Mouse (Mus musculus): Measurements from ENCODE around the gene Cep164. TPM values are rescaled to one million over a fixed set of nuclear protein-coding genes. Genes with fewer than 3 reads are reported as not detected.
"Not testable (repeated sequence)": the region's sequence is repeated elsewhere in the genome, so short reads cannot be mapped to it uniquely, and the experiment has no call there.

The Cep164 gene
- polyA plus RNA-seq, 1 experiment from 2014 or later, result 6.1 TPM

DNA sequence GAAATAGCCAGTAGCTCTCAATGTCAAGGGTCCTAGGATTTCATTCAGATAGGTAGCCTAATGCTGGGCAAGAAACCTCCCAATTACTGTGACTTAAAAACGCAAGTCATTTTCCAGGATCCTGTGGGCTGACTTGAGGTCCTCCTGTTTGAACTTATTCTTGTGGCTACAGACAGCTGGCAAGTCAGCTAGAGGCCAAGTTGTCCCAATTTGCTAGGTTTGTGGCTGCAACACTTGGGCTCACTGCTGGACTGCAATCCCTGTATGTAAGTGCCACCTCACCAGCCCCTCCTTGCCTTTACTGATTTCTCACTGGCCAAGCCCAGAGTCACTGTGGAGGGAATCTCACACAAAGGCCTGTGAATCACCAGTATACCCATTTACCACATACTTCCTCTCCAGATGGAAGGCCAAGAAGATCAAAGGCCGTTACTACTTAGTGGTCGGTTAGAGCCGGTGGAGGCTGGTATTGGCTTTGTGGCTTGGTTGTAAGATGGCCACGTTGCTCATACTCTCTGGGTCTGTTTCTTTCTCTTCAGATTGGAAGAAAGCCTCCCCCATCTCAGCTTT is 18.5 kb upstream of the Cep164 start:
- no peak overlapping the region for H3K4me2 ChIP-seq (ENCODE audit: low read depth, low read length)
- no peak overlapping the region for H3K9ac ChIP-seq (replicated peaks)
- H3K4me3 ChIP-seq (ENCODE audit: low read depth, low read length), result no peak overlapping the region
- H3K27me3 ChIP-seq (ENCODE audit: insufficient read depth, low read length), result no peaks in the 10 kb centered on the region
- H3K4me1 ChIP-seq (ENCODE audit: insufficient read depth), result peaks cover 70% of the 10 kb centered on the region
- TF ChIP-seq CTCF (IDR thresholded peaks at IDR 0.05; ENCODE audit: low read depth) (no peak), EP300 (IDR thresholded peaks at IDR 0.05; ENCODE audit: low read depth) (no peak)
- H3K27ac ChIP-seq (ENCODE audit: low read depth), result 0 out of 2 replicates have a peak overlapping the region, but pooled peaks have one; percentile 31
- DNase-seq (no peak), ATAC-seq (no peak)
- no peaks in the 10 kb centered on the region; the same call in 1 of the 2 replicates for H3K36me3 ChIP-seq (replicated peaks; ENCODE audit: insufficient read depth, low read length)
- WGBS (ENCODE audit: insufficient replicate concordance), result 36% methylated on average over 5 of the region's 5 CpGs
- H3K9me3 ChIP-seq (ENCODE audit: low read length), result no peaks in the 10 kb centered on the region

DNA sequence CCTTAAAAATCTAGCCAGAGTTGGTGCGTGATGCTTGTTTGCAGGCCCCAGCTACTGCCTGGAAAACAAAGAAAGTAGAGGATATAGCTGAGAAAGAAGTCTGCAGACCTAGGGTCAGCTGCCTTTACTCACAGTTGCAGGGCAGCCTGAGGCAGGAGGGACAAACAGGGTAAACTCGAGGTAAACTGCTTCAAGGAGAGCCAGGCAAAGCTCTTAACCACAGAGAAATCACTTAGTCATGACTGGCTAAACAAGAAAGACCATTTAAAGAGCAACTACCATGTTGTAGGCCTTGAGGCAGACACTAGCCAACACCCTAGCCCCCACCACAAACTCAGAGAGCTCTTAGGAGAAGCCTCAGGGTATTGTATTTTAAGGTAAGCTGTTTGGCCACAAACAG is 17.7 kb upstream of the Cep164 start:
- not testable (repeated sequence) for H3K36me3 ChIP-seq (replicated peaks; ENCODE audit: insufficient read depth, low read length); H3K27ac ChIP-seq (ENCODE audit: low read depth); ATAC-seq; H3K4me3 ChIP-seq (ENCODE audit: low read depth, low read length); H3K9ac ChIP-seq (replicated peaks); DNase-seq; H3K9me3 ChIP-seq (ENCODE audit: low read length); H3K4me2 ChIP-seq (ENCODE audit: low read depth, low read length); H3K27me3 ChIP-seq (ENCODE audit: insufficient read depth, low read length)
- WGBS (ENCODE audit: insufficient replicate concordance), result 48% methylated on average over 2 of the region's 2 CpGs
- peaks cover 68% of the 10 kb centered on the region for H3K4me1 ChIP-seq (ENCODE audit: insufficient read depth)

DNA sequence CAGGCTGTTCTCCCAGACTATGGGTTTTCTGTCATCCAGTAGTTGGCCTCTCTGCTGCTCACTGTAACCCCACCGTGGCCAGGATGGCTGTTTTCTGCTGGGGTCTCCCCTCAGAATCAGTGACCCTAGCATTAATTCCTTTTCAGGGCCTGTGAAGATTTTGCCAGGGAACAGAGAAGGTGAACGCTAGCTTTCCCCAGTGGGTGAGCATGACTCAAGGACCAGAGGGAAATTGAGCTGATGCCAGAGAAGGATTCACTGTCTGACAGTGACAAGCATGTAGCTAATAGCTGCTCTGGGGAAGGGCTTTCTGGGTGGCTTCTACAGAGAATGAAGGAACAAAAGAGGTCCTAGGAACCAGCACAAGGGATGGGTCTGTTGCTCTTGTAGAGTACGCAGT is 17.1 kb upstream of the Cep164 start:
- no peak overlapping the region for H3K4me3 ChIP-seq (ENCODE audit: low read depth, low read length)
- H3K4me1 ChIP-seq (ENCODE audit: insufficient read depth), result peaks cover 69% of the 10 kb centered on the region
- no peak overlapping the region for H3K9ac ChIP-seq (replicated peaks)
- no peaks in the 10 kb centered on the region for H3K9me3 ChIP-seq (ENCODE audit: low read length)
- no peak for TF ChIP-seq CTCF (IDR thresholded peaks at IDR 0.05; ENCODE audit: low read depth)
- no peak for TF ChIP-seq EP300 (IDR thresholded peaks at IDR 0.05; ENCODE audit: low read depth)
- no peak overlapping the region for H3K4me2 ChIP-seq (ENCODE audit: low read depth, low read length)
- ATAC-seq, result no peak
- H3K36me3 ChIP-seq (replicated peaks; ENCODE audit: insufficient read depth, low read length), result no peaks in the 10 kb centered on the region; the same call in 1 of the 2 replicates
- H3K27me3 ChIP-seq (ENCODE audit: insufficient read depth, low read length), result no peaks in the 10 kb centered on the region
- WGBS (ENCODE audit: insufficient replicate concordance), result 74% methylated on average over 3 of the region's 3 CpGs
- H3K27ac ChIP-seq (ENCODE audit: low read depth), result no peak overlapping the region
- no peak for DNase-seq

DNA sequence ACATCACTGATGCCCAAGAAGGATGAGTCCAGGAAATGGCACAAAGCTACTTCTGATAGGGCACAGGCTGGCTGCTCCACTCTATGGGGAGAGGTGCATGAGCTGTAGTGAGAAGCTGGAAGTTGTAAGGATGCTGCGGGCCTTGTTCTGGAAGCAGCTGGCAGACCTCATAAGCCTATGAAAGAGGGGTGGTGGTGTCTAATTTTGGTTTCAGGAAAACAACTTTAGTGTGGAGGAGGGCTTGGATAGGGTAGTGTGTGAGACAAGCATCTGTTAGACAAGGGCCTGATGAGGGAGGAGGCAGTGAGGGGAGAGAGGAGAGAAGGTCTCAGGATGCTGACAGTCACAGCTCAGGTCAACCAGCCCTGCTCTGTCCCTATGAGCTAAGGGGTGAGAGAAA is 15.3 kb upstream of the Cep164 start:
- no peak for TF ChIP-seq CTCF (IDR thresholded peaks at IDR 0.05; ENCODE audit: low read depth)
- no peak for TF ChIP-seq EP300 (IDR thresholded peaks at IDR 0.05; ENCODE audit: low read depth)
- H3K4me2 ChIP-seq (ENCODE audit: low read depth, low read length), result no peak overlapping the region
- WGBS (ENCODE audit: insufficient replicate concordance), result 86% methylated on average over 1 of the region's 1 CpGs
- no peak overlapping the region for H3K4me3 ChIP-seq (ENCODE audit: low read depth, low read length)
- H3K27ac ChIP-seq (ENCODE audit: low read depth), result no peak overlapping the region
- H3K9ac ChIP-seq (replicated peaks), result no peak overlapping the region
- H3K4me1 ChIP-seq (ENCODE audit: insufficient read depth), result peaks cover 54% of the 10 kb centered on the region
- DNase-seq (no peak), ATAC-seq (no peak)
- no peaks in the 10 kb centered on the region for H3K27me3 ChIP-seq (ENCODE audit: insufficient read depth, low read length)
- H3K9me3 ChIP-seq (ENCODE audit: low read length), result no peaks in the 10 kb centered on the region
- no peaks in the 10 kb centered on the region; the same call in 1 of the 2 replicates for H3K36me3 ChIP-seq (replicated peaks; ENCODE audit: insufficient read depth, low read length)

DNA sequence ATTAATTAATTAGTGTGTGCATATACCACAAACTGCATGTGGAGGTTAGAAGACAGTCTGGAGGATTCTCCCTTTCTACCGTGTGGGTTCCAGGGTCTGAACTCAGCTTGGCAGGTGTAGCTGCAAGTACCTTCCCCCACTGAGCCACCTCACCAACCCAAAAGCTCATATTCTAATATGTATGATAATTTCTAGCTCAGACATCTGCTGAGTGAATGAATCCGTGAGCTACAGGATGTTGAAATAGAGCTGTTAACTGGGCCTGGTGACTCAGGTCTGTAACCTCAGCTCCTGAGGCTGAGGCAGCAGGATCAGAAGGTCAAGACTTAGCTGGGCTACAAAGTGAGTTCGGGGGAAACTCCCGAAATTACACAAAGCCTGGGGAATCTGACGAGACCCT is 14.5 kb upstream of the Cep164 start:
- no peak overlapping the region for H3K9ac ChIP-seq (replicated peaks)
- 58% methylated on average over 5 of the region's 5 CpGs for WGBS (ENCODE audit: insufficient replicate concordance)
- no peak overlapping the region for H3K27ac ChIP-seq (ENCODE audit: low read depth)
- no peak overlapping the region for H3K4me3 ChIP-seq (ENCODE audit: low read depth, low read length)
- DNase-seq, result no peak
- peaks cover 48% of the 10 kb centered on the region for H3K4me1 ChIP-seq (ENCODE audit: insufficient read depth)
- no peak for ATAC-seq
- no peak for TF ChIP-seq CTCF (IDR thresholded peaks at IDR 0.05; ENCODE audit: low read depth)
- TF ChIP-seq EP300 (IDR thresholded peaks at IDR 0.05; ENCODE audit: low read depth), result no peak
- H3K36me3 ChIP-seq (replicated peaks; ENCODE audit: insufficient read depth, low read length), result no peaks in the 10 kb centered on the region; the same call in 1 of the 2 replicates
- no peak overlapping the region for H3K4me2 ChIP-seq (ENCODE audit: low read depth, low read length)
- no peaks in the 10 kb centered on the region for H3K27me3 ChIP-seq (ENCODE audit: insufficient read depth, low read length)
- H3K9me3 ChIP-seq (ENCODE audit: low read length), result no peaks in the 10 kb centered on the region

DNA sequence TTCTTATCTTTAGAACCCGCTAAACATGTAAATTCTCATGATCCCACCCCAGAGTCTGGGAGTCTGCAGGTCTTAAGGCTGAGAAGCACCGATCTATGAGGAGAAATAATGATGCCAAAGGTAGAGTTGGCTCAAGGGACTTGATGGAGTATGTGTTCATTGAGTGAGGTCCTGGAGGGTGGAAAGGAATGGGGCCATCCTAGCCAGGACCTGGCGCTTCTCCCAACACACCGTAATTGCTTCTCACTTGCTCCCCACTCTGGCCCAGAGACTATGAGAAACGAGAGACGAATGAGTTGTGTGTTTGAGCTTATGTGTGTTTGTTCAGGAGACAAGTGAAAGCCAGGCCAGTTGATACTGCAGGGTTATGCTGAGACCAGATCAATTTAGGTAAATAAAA is 13.0 kb upstream of the Cep164 start:
- 66% methylated on average over 6 of the region's 6 CpGs for WGBS (ENCODE audit: insufficient replicate concordance)
- peaks cover 33% of the 10 kb centered on the region for H3K4me1 ChIP-seq (ENCODE audit: insufficient read depth)
- no peak for TF ChIP-seq CTCF (IDR thresholded peaks at IDR 0.05; ENCODE audit: low read depth)
- TF ChIP-seq EP300 (IDR thresholded peaks at IDR 0.05; ENCODE audit: low read depth), result no peak
- ATAC-seq (peak; percentile 47), DNase-seq (no peak)
- H3K27ac ChIP-seq (ENCODE audit: low read depth), result peak overlapping the region; percentile 51; the same call in 1 of the 2 replicates
- H3K4me2 ChIP-seq (ENCODE audit: low read depth, low read length), result peak overlapping the region; percentile 86
- no peak overlapping the region for H3K4me3 ChIP-seq (ENCODE audit: low read depth, low read length)
- no peak overlapping the region for H3K9ac ChIP-seq (replicated peaks)
- no peaks in the 10 kb centered on the region for H3K27me3 ChIP-seq (ENCODE audit: insufficient read depth, low read length)
- H3K36me3 ChIP-seq (replicated peaks; ENCODE audit: insufficient read depth, low read length), result no peaks in the 10 kb centered on the region
- H3K9me3 ChIP-seq (ENCODE audit: low read length), result no peaks in the 10 kb centered on the region
